Comparison of ENCODE assay signal across 26 mouse cellular contexts in the genomic region with DNA sequence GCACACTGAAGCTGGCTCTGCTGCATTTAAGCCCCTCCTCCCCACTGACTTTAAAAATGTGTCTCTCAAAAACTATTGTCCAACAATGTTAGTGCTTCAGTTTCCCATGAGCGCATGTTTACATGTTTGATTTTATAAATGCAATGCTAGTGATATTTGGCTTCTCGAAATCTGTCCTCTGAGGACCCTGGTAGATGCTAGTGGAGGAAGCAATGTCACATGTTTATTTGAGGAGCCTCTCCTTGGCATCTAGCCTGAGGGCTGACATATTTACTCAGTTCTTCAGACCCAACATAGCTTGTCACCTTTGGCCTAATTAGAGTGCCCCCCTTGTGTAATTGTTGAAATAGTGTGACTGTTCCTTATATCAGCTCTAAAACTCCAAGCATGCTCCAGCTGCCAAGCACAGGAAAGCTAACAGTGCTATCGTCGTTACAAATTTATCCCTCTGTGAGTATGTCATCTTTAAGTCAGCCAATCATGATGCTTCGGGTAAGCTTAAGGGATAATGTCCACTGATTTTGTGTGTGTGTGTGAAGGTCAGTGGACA.
A peak's percentile ranks its signal among the peaks of the same experiment; 100 is the strongest.
DNase-seq lines count a peak whose midpoint lies in the region; ATAC-seq and TF ChIP-seq lines count a peak whose summit lies in the region.
"Had no signal": no experiment of that assay in that cellular context is flagged by ENCODE, and none has a peak within 500 bp of the region (broad histone marks: within the 10 kb centered on the region; RNA-seq: fewer than 3 reads in every experiment).

No protein-coding gene starts in this region.

- intact Hi-C loops in heart, adult 2 months (cut with DNase I), result no loop called here

- no peak overlapping the region for H3K9ac ChIP-seq in heart, embryonic 15.5 days
- H3K9ac ChIP-seq in heart, adult 2 months (ENCODE audit: low read depth, low read length), result no peak overlapping the region
- no peak overlapping the region for H3K9ac ChIP-seq in lung, embryonic 15.5 days
- H3K9ac ChIP-seq: embryonic facial prominence, embryonic 12.5 days; forebrain, embryonic 12.5 days; forebrain, embryonic 15.5 days; hindbrain, embryonic 14.5 days had no signal

- H3K4me1 ChIP-seq in heart, embryonic 15.5 days (replicated peaks), result peaks cover 10% of the 10 kb centered on the region
- no peaks in the 10 kb centered on the region for H3K4me1 ChIP-seq in heart, adult 2 months (ENCODE audit: control insufficient read depth, insufficient read depth, low read length)
- peaks cover 13% of the 10 kb centered on the region for H3K4me1 ChIP-seq in lung, embryonic 15.5 days
- H3K4me1 ChIP-seq: embryonic facial prominence, embryonic 12.5 days; forebrain, embryonic 12.5 days; heart, embryonic 10.5 days had no signal

- H3K4me3 ChIP-seq in heart, embryonic 15.5 days, result no peak overlapping the region
- no peak overlapping the region for H3K4me3 ChIP-seq in heart, adult 2 months
- no peak overlapping the region for H3K4me3 ChIP-seq in lung, embryonic 15.5 days
- H3K4me3 ChIP-seq: embryonic facial prominence, embryonic 12.5 days; erythroblast, embryonic 14.5 days; forebrain, embryonic 12.5 days; forebrain, embryonic 15.5 days; heart, embryonic 10.5 days had no signal

- TF ChIP-seq CTCF in heart, adult 2 months (IDR thresholded peaks at IDR 0.05), result no peak

- no peaks in the 10 kb centered on the region for H3K27me3 ChIP-seq in heart, embryonic 15.5 days
- H3K27me3 ChIP-seq in heart, adult 2 months (ENCODE audit: control insufficient read depth, insufficient read depth, low read length), result no peaks in the 10 kb centered on the region
- H3K27me3 ChIP-seq in lung, embryonic 15.5 days, result no peaks in the 10 kb centered on the region
- H3K27me3 ChIP-seq: CH12.LX; embryonic facial prominence, embryonic 12.5 days; forebrain, embryonic 12.5 days; forebrain, embryonic 15.5 days had no signal

- no peak for ATAC-seq in heart, embryonic 15.5 days (replicated peaks; ENCODE audit: insufficient number of reproducible peaks, insufficient read depth, low FRiP score, low read depth)
- ATAC-seq in lung, embryonic 15.5 days (ENCODE audit: borderline replicate concordance, extremely low read depth, low FRiP score, low TSS enrichment), result peak; percentile 57; the same call in 1 of the 2 replicates
- ATAC-seq: forebrain, embryonic 15.5 days; hindbrain, postnatal 0 days; Patski had no signal

- H3K9me3 ChIP-seq in heart, embryonic 15.5 days (replicated peaks), result no peaks in the 10 kb centered on the region
- no peaks in the 10 kb centered on the region for H3K9me3 ChIP-seq in lung, embryonic 15.5 days
- H3K9me3 ChIP-seq: embryonic facial prominence, embryonic 12.5 days; forebrain, embryonic 12.5 days; forebrain, embryonic 15.5 days; heart, embryonic 10.5 days had no signal

- DNase-seq in heart, adult 2 months, result no peak
- DNase-seq in lung, postnatal 4 days, result no peak
- DNase-seq in lung, postnatal 10 days, result peak; percentile 19
- DNase-seq in lung, adult 18-20 months, result no peak
- DNase-seq: adrenal gland, postnatal 10 days; adrenal gland, postnatal 36 days; B cell, adult 2 months; cerebellum, adult 18-20 months; cerebellum, adult 9-10 months; cerebellum, postnatal 14 days; gastrocnemius, postnatal 25 days; heart, adult 18-20 months; heart, postnatal 14 days; heart, postnatal 4 days had no signal

- H3K36me3 ChIP-seq in heart, embryonic 15.5 days, result no peaks in the 10 kb centered on the region
- H3K36me3 ChIP-seq in heart, adult 2 months (ENCODE audit: control insufficient read depth, insufficient read depth, low read length), result no peaks in the 10 kb centered on the region
- no peaks in the 10 kb centered on the region for H3K36me3 ChIP-seq in lung, embryonic 15.5 days
- H3K36me3 ChIP-seq: embryonic facial prominence, embryonic 12.5 days; forebrain, embryonic 12.5 days; forebrain, embryonic 15.5 days; G1E; heart, embryonic 10.5 days had no signal

- WGBS in heart, embryonic 15.5 days, result 57% methylated on average over 5 of the region's 5 CpGs
- WGBS in heart, adult 2 months, result 56% methylated on average over 5 of the region's 5 CpGs
- 30% methylated on average over 5 of the region's 5 CpGs for WGBS in lung, embryonic 15.5 days

- H3K27ac ChIP-seq in heart, embryonic 15.5 days, result 0 out of 2 replicates have a peak overlapping the region, but pooled peaks have one; percentile 3
- H3K27ac ChIP-seq in heart, adult 2 months, result no peak overlapping the region
- no peak overlapping the region for H3K27ac ChIP-seq in lung, embryonic 15.5 days
- H3K27ac ChIP-seq: embryonic facial prominence, embryonic 12.5 days; forebrain, embryonic 12.5 days; forebrain, embryonic 15.5 days; heart, embryonic 10.5 days; hindbrain, embryonic 14.5 days; hindbrain, postnatal 0 days had no signal

- no peak for TF ChIP-seq EP300 in heart, adult 2 months (IDR thresholded peaks at IDR 0.05; ENCODE audit: insufficient read depth, low read depth, low read length)

- TF ChIP-seq POLR2A in heart, adult 2 months (IDR thresholded peaks at IDR 0.05; ENCODE audit: insufficient read depth, low read depth, low read length), result no peak

- no peaks in the 10 kb centered on the region for H3K79me2 ChIP-seq in heart, adult 2 months (replicated peaks; ENCODE audit: control insufficient read depth, insufficient read depth, low read length)

- H3K4me2 ChIP-seq in heart, embryonic 15.5 days, result no peak overlapping the region
- H3K4me2 ChIP-seq in lung, embryonic 15.5 days, result no peak overlapping the region
- H3K4me2 ChIP-seq: embryonic facial prominence, embryonic 12.5 days; forebrain, embryonic 12.5 days; forebrain, embryonic 15.5 days; hindbrain, embryonic 14.5 days had no signal
